Mouse (Mus musculus) thymus, postnatal 10 days (tissue): ENCODE measurements around the gene Gm37240.
"Not testable (repeated sequence)": the region's sequence is repeated elsewhere in the genome, so short reads cannot be mapped to it uniquely, and the experiment has no call there.

Experiments
- DNase-seq, 2 experiments: peaks; one replicate each; pipeline ENCODE4 v3.0.0; 2021; ENCODE audit warnings: low spot score in 2 of 2

Gm37240 gene

GRCm38 (mm10) chr3:85573864-85574830 lies 313.2 kb downstream of the Gm37240 start, which contains the start of gene Gatb:
Gatb (plus strand) TSS chr3:85574119.
- peak; percentile 93 to 94 for DNase-seq

- DNase-seq, result no peak
Measured at GRCm38 (mm10) chr3:85573216-85573863, 314.0 kb downstream of the Gm37240 start.

DNA sequence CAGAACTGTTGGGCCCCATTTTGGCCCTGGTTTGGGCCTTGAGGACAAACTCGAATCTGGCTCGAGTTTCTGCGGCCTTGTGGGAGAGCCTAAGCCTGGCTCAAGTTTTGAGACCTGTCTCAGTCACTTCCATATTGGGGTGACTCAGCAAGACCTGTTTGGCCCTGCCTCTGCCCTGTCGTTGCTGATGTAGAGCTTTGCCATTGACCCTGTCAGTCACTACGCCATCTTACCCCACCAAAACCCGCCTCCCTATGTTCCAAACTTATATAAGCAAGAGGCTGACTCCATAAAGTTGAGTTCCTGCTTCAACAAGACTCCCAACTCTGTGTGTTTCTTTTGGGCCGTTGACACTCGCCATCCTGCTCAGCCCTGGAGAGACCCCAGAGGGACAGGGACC lies 314.8 kb downstream of the Gm37240 start:
- DNase-seq, result not testable (repeated sequence)

GRCm38 (mm10) chr3:85571276-85571675 lies 316.0 kb downstream of the Gm37240 start:
- peak in 1 of 2 experiments; percentile 20 for DNase-seq

GRCm38 (mm10) chr3:85564603-85565002 lies 322.7 kb downstream of the Gm37240 start:
- DNase-seq, result no peak

DNA sequence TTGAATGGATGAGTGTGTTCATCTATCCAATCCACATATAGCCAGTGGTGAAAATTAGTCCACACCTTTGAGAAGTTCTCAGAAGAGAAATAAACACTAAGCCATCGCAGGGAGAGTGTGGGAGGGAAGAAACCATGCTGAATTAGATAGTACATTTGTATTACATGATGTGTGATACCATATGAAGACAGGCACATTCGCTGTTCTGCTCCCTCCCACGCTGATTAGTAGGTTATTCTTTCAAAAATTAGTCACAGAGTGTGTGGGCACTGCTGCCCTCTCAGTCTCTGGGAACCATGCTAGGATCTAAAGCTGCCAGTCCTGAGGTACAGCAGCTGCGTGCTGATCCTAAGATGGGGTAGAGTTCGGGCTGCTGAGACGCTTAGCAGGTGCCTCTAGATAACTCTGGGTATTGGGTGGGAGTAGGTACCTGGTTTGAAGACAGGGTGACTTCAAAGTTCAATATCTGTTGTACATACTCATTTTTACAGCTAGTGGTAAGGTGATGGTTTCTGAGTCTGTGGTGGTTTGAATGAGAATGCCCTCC lies 333.5 kb downstream of the Gm37240 start:
- DNase-seq, result no peak

DNA sequence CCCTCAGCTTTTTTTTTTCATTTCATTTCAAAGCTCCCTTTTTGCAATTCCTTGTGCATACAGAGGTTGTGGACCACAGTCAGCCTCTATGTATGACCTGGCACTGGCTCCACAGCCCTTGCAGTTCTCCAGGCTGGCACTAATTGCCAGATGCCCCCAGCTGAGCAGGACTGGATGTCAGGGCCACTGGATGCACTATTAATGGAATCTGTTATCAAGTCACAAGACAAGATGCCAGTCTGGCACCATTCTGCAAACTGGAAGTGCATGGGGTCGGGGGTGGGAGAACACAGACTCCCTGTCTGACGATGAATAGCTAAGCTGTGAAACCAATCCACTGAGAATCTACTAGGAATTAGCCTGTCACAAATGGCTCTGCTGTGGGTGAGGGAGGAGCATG lies 336.0 kb downstream of the Gm37240 start:
- DNase-seq, result no peak

DNA sequence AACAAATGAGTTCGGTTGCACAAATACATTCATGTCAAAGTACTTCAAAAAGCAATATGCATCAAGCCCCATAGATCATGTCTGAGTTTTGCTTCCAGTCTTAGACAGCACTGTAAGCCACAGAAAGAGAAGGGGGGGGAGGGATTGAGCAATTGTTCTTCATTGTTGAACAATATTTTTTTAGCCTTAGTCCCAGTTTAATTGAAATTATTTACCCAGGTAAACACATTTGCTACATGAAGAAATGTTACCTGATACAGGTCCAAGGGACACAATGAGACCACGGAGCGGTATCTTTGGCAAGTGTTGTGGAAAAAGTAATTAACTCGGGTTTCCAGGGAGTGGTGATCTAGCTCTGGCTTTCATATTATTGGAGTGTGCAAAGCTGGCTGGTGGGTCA lies 337.0 kb downstream of the Gm37240 start:
- DNase-seq, result no peak

- peak in 1 of 2 experiments; percentile 6 for DNase-seq
Measured at GRCm38 (mm10) chr3:85543652-85544051, 343.7 kb downstream of the Gm37240 start.

GRCm38 (mm10) chr3:85542765-85543164 lies 344.6 kb downstream of the Gm37240 start:
- no peak for DNase-seq

DNA sequence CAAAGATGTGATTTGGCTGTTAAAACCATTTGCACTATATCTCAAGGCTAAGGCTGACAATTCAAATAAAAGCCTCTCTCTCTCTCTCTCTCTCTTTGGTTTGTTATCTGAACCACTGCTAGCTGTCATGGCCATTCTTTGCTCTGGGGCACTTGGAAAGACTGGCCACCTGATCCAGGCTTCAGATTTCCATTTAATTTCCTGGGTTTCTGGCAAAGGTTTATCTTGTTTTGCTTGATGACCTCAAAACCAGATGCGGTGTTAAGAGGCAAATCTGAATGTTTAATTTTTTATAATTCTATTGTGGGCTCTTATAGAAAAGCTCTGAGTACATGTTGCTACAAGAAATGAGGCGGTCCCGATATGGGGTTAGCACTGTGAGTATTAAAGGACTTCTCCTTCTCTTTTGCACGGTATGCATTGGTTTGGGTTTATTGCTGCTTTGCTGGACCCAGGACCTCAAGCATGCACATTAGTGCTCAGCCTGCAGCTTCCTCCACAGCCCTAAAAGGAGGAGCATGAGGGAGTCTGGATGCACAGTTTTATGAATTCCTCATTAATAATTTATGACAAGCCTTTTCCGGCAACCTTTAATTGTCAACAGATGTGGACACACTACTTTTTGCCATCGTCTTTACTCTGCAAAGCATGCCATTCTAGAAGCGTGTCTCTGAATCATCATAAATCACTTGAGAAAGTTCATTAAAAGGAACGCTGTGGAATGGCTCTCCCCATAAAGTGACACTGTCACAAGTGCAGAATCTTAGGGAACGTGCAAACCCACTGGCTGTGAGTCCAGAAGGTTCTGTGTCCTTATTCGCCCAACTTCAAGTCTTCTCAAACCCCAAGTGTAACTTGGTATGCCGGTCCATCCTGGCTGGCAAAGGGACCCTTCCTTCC lies 351.4 kb downstream of the Gm37240 start:
- no peak for DNase-seq

GRCm38 (mm10) chr3:85535042-85535441 lies 352.3 kb downstream of the Gm37240 start:
- no peak for DNase-seq

DNA sequence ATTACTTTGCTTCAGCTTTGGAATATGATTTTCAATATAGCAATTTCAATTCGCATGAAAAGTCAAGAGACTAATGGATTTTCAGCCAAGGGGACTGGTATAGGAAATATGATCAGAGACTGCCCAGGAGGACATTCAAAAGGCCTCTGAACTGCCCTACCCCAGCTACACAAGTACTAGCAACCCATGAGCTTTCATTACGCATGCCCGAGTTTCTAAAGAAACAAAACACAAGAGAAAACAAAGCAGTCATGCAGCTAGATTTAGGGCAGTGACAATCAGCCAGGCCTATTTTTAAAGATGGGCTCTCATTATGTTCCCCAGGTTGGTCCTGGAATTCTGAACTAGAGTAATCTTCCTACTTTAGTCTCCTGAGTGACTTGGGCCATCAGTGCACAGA lies 354.9 kb downstream of the Gm37240 start:
- no peak for DNase-seq

- no peak for DNase-seq
Measured at GRCm38 (mm10) chr3:85530601-85531161, 356.6 kb downstream of the Gm37240 start.

- no peak for DNase-seq
Measured at GRCm38 (mm10) chr3:85521311-85521907, 365.9 kb downstream of the Gm37240 start.

DNA sequence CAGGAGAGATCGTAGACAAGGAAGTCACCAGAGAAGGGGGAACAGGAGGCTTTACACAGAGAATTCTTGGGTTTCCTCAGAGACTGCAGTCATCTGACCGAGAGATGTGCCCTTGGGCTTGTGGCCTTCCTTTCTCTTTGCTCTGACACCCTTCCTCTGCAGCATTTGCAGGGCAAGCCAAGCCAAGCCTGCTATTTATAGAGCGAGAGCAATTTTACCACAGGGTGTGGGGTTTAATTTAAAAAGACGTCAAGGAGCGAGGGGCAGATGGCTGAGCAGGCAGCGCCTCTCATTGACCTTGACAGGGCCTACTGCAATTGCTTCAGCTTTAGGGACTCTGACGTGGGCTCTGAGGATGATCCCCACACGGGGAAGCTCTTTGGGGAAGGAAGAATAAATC lies 368.6 kb downstream of the Gm37240 start:
- DNase-seq, result no peak

GRCm38 (mm10) chr3:85518072-85518471 lies 369.2 kb downstream of the Gm37240 start:
- DNase-seq, result no peak

- no peak for DNase-seq
Measured at GRCm38 (mm10) chr3:85516739-85517396, 370.4 kb downstream of the Gm37240 start.

DNA sequence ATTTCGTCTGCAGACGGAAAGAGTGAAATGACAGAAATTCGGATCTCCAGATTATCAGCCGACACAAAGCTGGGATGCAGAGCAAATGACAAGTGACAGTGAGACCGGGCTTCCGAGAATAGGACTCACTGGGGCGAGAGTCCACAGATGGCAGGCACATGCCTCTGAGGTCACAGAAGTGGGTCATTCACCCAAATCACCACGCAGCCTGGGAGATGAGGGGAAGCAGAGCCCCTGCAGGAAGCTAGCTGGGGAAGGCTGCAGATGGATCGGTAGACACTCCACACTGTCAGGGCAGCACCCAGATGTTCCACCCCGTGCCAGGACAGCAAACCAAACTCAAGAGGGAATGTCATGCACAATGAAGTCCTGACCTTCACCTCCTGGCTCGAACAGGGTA lies 372.6 kb downstream of the Gm37240 start:
- no peak for DNase-seq

GRCm38 (mm10) chr3:85508717-85509279 lies 378.5 kb downstream of the Gm37240 start:
- no peak for DNase-seq
